Mouse (Mus musculus) heart, embryonic 12.5 days (tissue): ENCODE data around the gene Abcb8. TPM values are rescaled to one million over a fixed set of nuclear protein-coding genes. Genes with fewer than 3 reads are reported as not detected.

Experiments used
- polyA plus RNA-seq: library from polyadenylated mRNA; unstranded; fragments of >200 nt; fragmentation: Nextera tagmentation; extraction: Ambion mirVana; gene quantifications from 2 replicates; pipeline ENCODE4 v1.2.1, GENCODE M21; 2016

The Abcb8 gene
- polyA plus RNA-seq, 1 experiment from 2014 or later = 57.4 TPM

Other genes starting within 250 kb of the Abcb8 start
- 12.4 and 13.5 TPM in 2 replicates for gene Nupl2, start 228.7 kb upstream of the Abcb8 start, polyA plus RNA-seq
- 38.2 and 40.5 TPM in 2 replicates for gene Kcnh2, start 42.1 kb upstream of the Abcb8 start, polyA plus RNA-seq
- gene Nos3, start 28.9 kb upstream of the Abcb8 start, polyA plus RNA-seq = 45.9 and 46.9 TPM in 2 replicates
- gene Atg9b, start 1.5 kb upstream of the Abcb8 start, polyA plus RNA-seq = 1.4 and 2.6 TPM in 2 replicates
- 0.09 and 0.19 TPM in 2 replicates for gene Asic3, start 19.7 kb downstream of the Abcb8 start, polyA plus RNA-seq
- gene Cdk5, start 29.9 kb downstream of the Abcb8 start, polyA plus RNA-seq = 32.0 and 35.9 TPM in 2 replicates
- gene Slc4a2, start 30.2 kb downstream of the Abcb8 start, polyA plus RNA-seq = 31.1 and 39.4 TPM in 2 replicates
- 172 and 175 TPM in 2 replicates for gene Fastk, start 51.6 kb downstream of the Abcb8 start, polyA plus RNA-seq
- gene Tmub1, start 54.2 kb downstream of the Abcb8 start, polyA plus RNA-seq = 18.9 and 19.7 TPM in 2 replicates
- gene Agap3, start 58.5 kb downstream of the Abcb8 start, polyA plus RNA-seq = 34.9 and 35.2 TPM in 2 replicates
- gene Gbx1, start 133.5 kb downstream of the Abcb8 start, polyA plus RNA-seq = not detected in 2 replicates
- 3.7 and 4.7 TPM in 2 replicates for gene Asb10, start 147.3 kb downstream of the Abcb8 start, polyA plus RNA-seq
- gene 4931409K22Rik, start 163.1 kb downstream of the Abcb8 start, polyA plus RNA-seq = not detected in 2 replicates
- 79.0 and 80.6 TPM in 2 replicates for gene Abcf2, start 183.8 kb downstream of the Abcb8 start, polyA plus RNA-seq
- gene Chpf2, start 193.1 kb downstream of the Abcb8 start, polyA plus RNA-seq = 20.1 and 22.8 TPM in 2 replicates
- 86.4 and 90.3 TPM in 2 replicates for gene Smarcd3, start 230.7 kb downstream of the Abcb8 start, polyA plus RNA-seq